Comparison of ENCODE assay signal across 8 mouse cellular contexts in genomic region chr4:150087161-150087889, GRCm38 (mm10). TPM values are rescaled to one million over a fixed set of nuclear protein-coding genes. Genes with fewer than 3 reads are reported as not detected.
A peak's percentile ranks its signal among the peaks of the same experiment; 100 is the strongest.
DNase-seq lines count a peak whose midpoint lies in the region; ATAC-seq lines count a peak whose summit lies in the region.

Gene Gpr157, plus strand, starts transcription at chr4:150087365.

- H3K4me1 ChIP-seq in hindbrain, embryonic 16.5 days (ENCODE audit: control insufficient read depth, insufficient read depth, low read depth, low read length) = peaks cover 11% of the 10 kb centered on the region

- peak within 1 kb of the TSS; percentile 71 for H3K4me3 ChIP-seq in hindbrain, embryonic 16.5 days (ENCODE audit: low read length)
- H3K4me3 ChIP-seq in macrophage (ENCODE audit: inconsistent target) = peak within 1 kb of the TSS; percentile 68

- 0% methylated on average over 32 of the region's 56 CpGs for WGBS in hindbrain, embryonic 16.5 days
- WGBS in macrophage (ENCODE audit: missing documents) = under 1% methylated on average over 55 of the region's 56 CpGs

- no peaks in the 10 kb centered on the region for H3K36me3 ChIP-seq in hindbrain, embryonic 16.5 days (ENCODE audit: control insufficient read depth, insufficient read depth, low read length)
- H3K36me3 ChIP-seq in macrophage (ENCODE audit: inconsistent target) = peaks cover 17% of the 10 kb centered on the region; the same call in 1 of the 2 replicates

- no peaks in the 10 kb centered on the region; the same call in 1 of the 2 replicates for H3K27me3 ChIP-seq in hindbrain, embryonic 16.5 days (replicated peaks; ENCODE audit: control insufficient read depth, insufficient read depth, low read length)

- no peaks in the 10 kb centered on the region for H3K9me3 ChIP-seq in hindbrain, embryonic 16.5 days (ENCODE audit: control insufficient read depth, low read length)

- peak within 1 kb of the TSS; percentile 100 for H3K4me2 ChIP-seq in hindbrain, embryonic 16.5 days (ENCODE audit: low read length)

- H3K27ac ChIP-seq in hindbrain, embryonic 16.5 days (ENCODE audit: low read depth, low read length) = peak within 1 kb of the TSS; percentile 46
- peak within 1 kb of the TSS; percentile 62 for H3K27ac ChIP-seq in macrophage

- H3K9ac ChIP-seq in hindbrain, embryonic 16.5 days (ENCODE audit: low read depth, low read length) = peak within 1 kb of the TSS; percentile 74

- peak; percentile 97 for ATAC-seq in hindbrain, embryonic 16.5 days

- H3K79me2 ChIP-seq in macrophage (ENCODE audit: inconsistent target) = peaks cover 44% of the 10 kb centered on the region; the same call in 1 of the 2 replicates

- DNase-seq in T-cell, adult 2 months (ENCODE audit: low spot score) = peak; percentile 89
- DNase-seq in cerebellum, postnatal 4 days (ENCODE audit: low spot score in 2 of 2) = peak; percentile 65 to 82
- peak; percentile 97 for DNase-seq in gastrocnemius, adult 18-20 months (ENCODE audit: low spot score)
- peak; percentile 85 to 87 for DNase-seq in left cerebral cortex, adult 18-20 months (ENCODE audit: low spot score in 2 of 2)
- peak; percentile 93 for DNase-seq in right cerebral cortex, adult 18-20 months
- DNase-seq in urinary bladder, postnatal 10 days (ENCODE audit: low spot score) = peak; percentile 49

RNA-seq across cellular contexts. Expression of gene Gpr157, which starts in this region (rescaled TPM):
- total RNA-seq in gastrocnemius, adult 18-20 months (2021) = 10 to 100 TPM; 34.5 to 38.2 TPM
- 0.50 and 0.54 TPM in 2 replicates for polyA plus RNA-seq in hindbrain, embryonic 16.5 days (2015; fragmentation: Nextera tagmentation; extraction: Ambion mirVana)
- total RNA-seq in left cerebral cortex, adult 18-20 months (2021) = 1 to 10 TPM; 1.4 to 2.0 TPM
- 10 to 100 TPM in 12 of 26 experiments, 1 to 10 TPM in 14; 2.1 to 31.4 (median 9.7) TPM for total RNA-seq in macrophage (2018; cell fraction: chromatin; rRNA removed)
- total RNA-seq in macrophage (2018; cell fraction: cytosol; rRNA removed) = 10 to 100 TPM in 24 of 26 experiments, 1 to 10 TPM in 2; 7.8 to 45.0 (median 25.9) TPM
- total RNA-seq in macrophage (2018; cell fraction: nucleus; rRNA removed) = 10 to 100 TPM in 23 of 26 experiments, 1 to 10 TPM in 3; 4.7 to 51.1 (median 21.1) TPM
- polyA plus RNA-seq in macrophage (2018) = 14.0 to 24.4 TPM (median 22.6 TPM) in 3 replicates

Comparison
In these comparisons a context has a peak if more than half of its experiments do, and no peak if none do; other contexts are left out.
1. Peak in every context shown above with its lines: DNase-seq, ATAC-seq, H3K4me3 ChIP-seq and H3K27ac ChIP-seq.
2. RNA of gene Gpr157 (total RNA-seq): 34.5 to 38.2 TPM in gastrocnemius, adult 18-20 months; 1.4 to 2.0 TPM in left cerebral cortex, adult 18-20 months; every median in the first group is over 10 times any median in the second.
3. Peak in ATAC-seq, H3K4me3 ChIP-seq, H3K27ac ChIP-seq, H3K9ac ChIP-seq and H3K4me2 ChIP-seq in hindbrain, embryonic 16.5 days; RNA of the gene not detected or under 1 TPM.